Mouse (Mus musculus) heart, postnatal 36 days (tissue): ENCODE measurements around the gene Gsto1. TPM values are rescaled to one million over a fixed set of nuclear protein-coding genes. Genes with fewer than 3 reads are reported as not detected.
A peak's percentile ranks its signal among the peaks of the same experiment; 100 is the strongest.
"Not testable (repeated sequence)": the region's sequence is repeated elsewhere in the genome, so short reads cannot be mapped to it uniquely, and the experiment has no call there.

ENCODE experiments used
- DNase-seq, 2 experiments: peaks; one replicate each; pipeline ENCODE4 v3.0.0; 2021 to 2022
- intact Hi-C: fragments of 180-260 bp; cut with DNase I; formaldehyde crosslinking; loops from one replicate; pipeline ENCODE4 v1.15.1; 2025
- total RNA-seq, 2 experiments: library from RNA; stranded (reverse); gene quantifications; 2 replicates each; pipeline ENCODE4 v1.2.3; 2021

The Gsto1 gene
- total RNA-seq, result 100 to 1,000 TPM; 171 to 196 TPM

GRCm38 (mm10) chr19:47854796-47855783 lies at the start of gene Gsto1:
Gsto1 (plus strand) TSS chr19:47854970.
- peak; percentile 90 to 91 for DNase-seq
- intact Hi-C loops, result no loop called here

- intact Hi-C loops, result no loop called here
- DNase-seq, result no peak
Observed at GRCm38 (mm10) chr19:47812091-47812490, 42.7 kb upstream of the Gsto1 start.

- intact Hi-C loops, result no loop called here
- no peak for DNase-seq
Observed at GRCm38 (mm10) chr19:47814721-47815120, 40.0 kb upstream of the Gsto1 start.

GRCm38 (mm10) chr19:47817692-47818091 lies 37.1 kb upstream of the Gsto1 start:
- no peak for DNase-seq
- intact Hi-C loops, result no loop called here

GRCm38 (mm10) chr19:47820832-47821493 lies 33.8 kb upstream of the Gsto1 start:
- peak; percentile 70 to 77 for DNase-seq
- intact Hi-C loops, result loop anchor here (1.0 to 10.0 kb wide), 3 partner anchors 162 to 556 kb away; no protein-coding TSS in a partner anchor

GRCm38 (mm10) chr19:47821494-47821872 lies 33.3 kb upstream of the Gsto1 start:
- intact Hi-C loops, result loop anchor here (1.0 to 10.0 kb wide), 3 partner anchors 162 to 557 kb away; no protein-coding TSS in a partner anchor
- DNase-seq, result peak in 1 of 2 experiments; percentile 7

- intact Hi-C loops, result loop anchor here (2.0 to 10.0 kb wide), 2 partner anchors 465 to 557 kb away; no protein-coding TSS in a partner anchor
- DNase-seq, result no peak
Observed at GRCm38 (mm10) chr19:47822143-47822796, 32.5 kb upstream of the Gsto1 start.

- intact Hi-C loops, result loop anchor here (10.0 kb wide), 1 partner anchor 559 kb away; no protein-coding TSS in a partner anchor
- DNase-seq, result no peak
Observed at GRCm38 (mm10) chr19:47824026-47824425, 30.7 kb upstream of the Gsto1 start.

- DNase-seq, result no peak
- intact Hi-C loops, result loop anchor here (10.0 kb wide), 1 partner anchor 565 kb away; no protein-coding TSS in a partner anchor
Observed at GRCm38 (mm10) chr19:47829913-47830450, 24.8 kb upstream of the Gsto1 start.

- no peak for DNase-seq
- intact Hi-C loops, result no loop called here
Observed at GRCm38 (mm10) chr19:47831111-47831510, 23.7 kb upstream of the Gsto1 start.

- intact Hi-C loops, result no loop called here
- no peak for DNase-seq
Observed at GRCm38 (mm10) chr19:47832316-47832715, 22.5 kb upstream of the Gsto1 start.

GRCm38 (mm10) chr19:47834614-47835013 lies 20.2 kb upstream of the Gsto1 start:
- intact Hi-C loops, result no loop called here

GRCm38 (mm10) chr19:47835776-47836175 lies 19.0 kb upstream of the Gsto1 start:
- intact Hi-C loops, result no loop called here
- DNase-seq, result no peak

More at GRCm38 (mm10) chr19:47834614-47835013, 20.2 kb upstream of the Gsto1 start:
- DNase-seq, result no peak

- intact Hi-C loops, result no loop called here
- DNase-seq, result peak; percentile 17 to 41
Observed at GRCm38 (mm10) chr19:47836701-47837526, 17.9 kb upstream of the Gsto1 start.

- intact Hi-C loops, result no loop called here
- no peak for DNase-seq
Observed at GRCm38 (mm10) chr19:47837527-47837901, 17.3 kb upstream of the Gsto1 start.

GRCm38 (mm10) chr19:47841234-47841633 lies 13.5 kb upstream of the Gsto1 start:
- intact Hi-C loops, DNase-seq: not testable (repeated sequence)

GRCm38 (mm10) chr19:47849735-47850134 lies 5.0 kb upstream of the Gsto1 start:
- intact Hi-C loops, result no loop called here
- no peak for DNase-seq

GRCm38 (mm10) chr19:47852131-47852530 lies 2.6 kb upstream of the Gsto1 start:
- intact Hi-C loops, DNase-seq: not testable (repeated sequence)

- DNase-seq, result no peak
- intact Hi-C loops, result no loop called here
Observed at GRCm38 (mm10) chr19:47853053-47853452, 1.7 kb upstream of the Gsto1 start.
